Mouse (Mus musculus): ENCODE measurements at regions not wholly inside any gene's neighbourhood (a gene's known extent, or its start where the extent isn't known, plus 50 kb on each side); places are given as distances from the start of the nearest gene placed in this dataset.

DNA sequence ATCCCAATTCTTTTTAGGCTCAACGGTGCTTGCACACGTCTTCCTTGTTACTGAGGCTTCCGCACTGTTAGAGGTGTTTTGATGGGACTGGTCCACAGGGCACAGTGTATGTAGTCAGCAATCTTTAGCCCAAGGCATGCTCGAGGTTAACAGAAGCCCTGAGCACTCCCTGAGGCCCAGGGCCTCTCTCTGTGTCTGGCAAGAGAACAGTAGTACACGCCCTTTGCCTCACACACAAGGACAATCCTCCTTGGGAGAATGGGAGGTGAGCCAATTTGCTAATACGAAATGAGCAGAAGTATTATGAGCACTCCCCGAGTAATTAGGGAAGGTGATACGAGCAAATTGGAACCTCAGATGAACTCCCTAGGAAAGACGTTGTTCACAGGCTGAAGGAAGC lies 136.5 kb upstream of the Arglu1 start:
- DNase-seq, result no peak

DNA sequence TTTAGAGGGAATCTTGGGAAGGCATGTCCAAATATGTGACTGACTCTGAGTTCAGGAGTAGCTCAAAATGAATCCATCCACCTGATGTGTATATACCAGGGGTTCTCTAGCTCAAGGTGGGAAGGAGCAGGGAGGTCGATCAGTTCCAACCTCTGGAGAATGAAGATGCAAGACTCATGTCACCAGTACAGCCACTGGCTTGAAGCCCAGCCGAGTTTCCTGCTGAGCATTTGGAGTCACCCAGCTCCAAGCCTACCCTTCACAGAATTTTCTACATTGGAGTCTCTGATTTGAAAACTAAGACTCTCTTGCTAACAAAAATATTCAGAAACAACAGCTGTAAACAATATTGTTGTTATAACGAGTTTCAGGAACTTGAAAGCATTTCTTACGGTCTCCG lies 134.6 kb upstream of the Arglu1 start:
- DNase-seq, result no peak

DNA sequence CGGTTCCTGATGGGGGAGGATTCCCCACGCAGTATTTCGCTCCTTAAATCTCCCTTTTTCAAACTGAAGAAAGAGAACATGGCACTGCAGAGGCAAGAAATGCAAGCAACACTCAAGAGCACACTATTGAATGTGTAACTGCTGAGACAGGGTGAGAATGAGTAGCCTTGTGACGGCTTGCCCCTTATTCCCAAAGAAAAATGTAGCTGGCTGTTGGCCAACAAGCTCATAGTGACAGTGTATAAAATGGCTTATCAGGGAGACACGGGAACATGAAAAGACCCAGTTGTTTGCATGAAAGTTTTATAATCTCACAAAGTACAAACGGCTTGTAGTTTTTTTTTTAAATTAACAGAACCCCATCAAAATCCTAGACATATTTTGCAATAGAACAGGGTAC lies 130.8 kb upstream of the Arglu1 start:
- DNase-seq, result no peak

DNA sequence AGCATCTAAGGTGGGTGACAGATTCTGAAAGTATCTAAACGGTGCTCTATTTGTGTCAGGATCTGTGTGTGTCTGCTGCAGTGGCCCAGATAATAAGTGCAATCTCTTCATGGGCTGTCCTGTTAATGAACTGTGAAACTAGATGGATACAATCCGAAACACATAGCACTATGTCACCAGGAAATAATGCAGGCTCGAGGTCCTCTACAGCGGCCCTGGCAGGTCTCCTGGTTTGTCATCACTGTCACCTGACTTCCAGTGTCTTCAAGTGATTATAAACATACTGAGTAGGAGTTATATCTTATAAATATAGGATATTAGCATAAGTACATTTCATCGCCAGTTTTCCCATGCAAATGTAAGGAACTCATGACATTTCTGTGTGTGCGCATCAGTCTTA lies 130.3 kb upstream of the Arglu1 start:
- DNase-seq, result no peak

DNA sequence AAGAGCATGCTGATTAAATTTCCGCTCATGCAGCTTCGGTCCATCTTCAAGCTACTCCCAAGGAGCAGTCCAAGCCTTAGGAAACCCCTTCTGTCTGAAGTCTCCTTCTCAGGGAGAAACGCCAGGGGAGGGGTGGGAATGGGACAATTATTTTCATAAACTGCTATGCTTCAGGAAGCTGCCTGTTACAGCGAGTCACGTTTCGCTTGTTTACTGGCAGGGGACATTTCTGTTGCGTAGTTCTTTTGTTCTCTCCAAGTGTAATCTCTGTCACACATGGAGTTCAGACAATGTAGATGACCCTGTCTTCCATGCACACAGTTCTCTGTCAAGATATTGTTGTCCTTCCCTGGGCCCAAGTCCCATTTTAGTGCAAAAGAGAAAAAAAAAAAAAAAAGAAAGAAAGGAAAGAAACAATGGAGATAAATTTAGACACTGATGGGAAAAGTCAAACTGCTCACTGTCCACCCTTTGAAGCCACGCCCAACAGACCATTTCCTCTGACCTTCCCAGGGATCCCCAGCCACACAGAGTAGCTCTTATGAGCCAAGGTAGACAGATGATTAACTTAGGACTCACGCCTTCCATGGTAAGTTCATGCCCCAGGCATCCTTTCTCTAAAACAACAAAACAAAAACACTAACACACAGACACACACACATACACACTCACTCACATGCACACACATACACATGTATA lies 129.1 kb upstream of the Arglu1 start:
- no peak for DNase-seq

DNA sequence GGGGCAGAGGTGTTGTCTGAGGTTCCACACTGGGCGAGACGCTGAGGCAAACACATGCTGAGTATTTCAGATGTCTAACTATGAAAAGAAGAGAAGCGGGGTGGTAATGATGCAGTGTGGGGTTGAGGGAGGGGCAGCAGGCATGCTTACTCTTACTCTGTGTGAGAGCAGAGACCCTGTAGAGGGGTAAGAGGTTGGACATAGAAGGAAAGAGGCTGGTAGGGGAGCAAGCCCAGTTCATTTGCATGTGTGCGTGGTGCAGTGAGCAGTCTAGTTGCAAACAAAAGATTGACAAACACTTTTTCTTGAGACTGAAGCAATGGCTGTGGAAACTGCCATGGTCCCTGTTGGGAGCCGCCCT lies 122.5 kb upstream of the Arglu1 start:
- no peak for DNase-seq

DNA sequence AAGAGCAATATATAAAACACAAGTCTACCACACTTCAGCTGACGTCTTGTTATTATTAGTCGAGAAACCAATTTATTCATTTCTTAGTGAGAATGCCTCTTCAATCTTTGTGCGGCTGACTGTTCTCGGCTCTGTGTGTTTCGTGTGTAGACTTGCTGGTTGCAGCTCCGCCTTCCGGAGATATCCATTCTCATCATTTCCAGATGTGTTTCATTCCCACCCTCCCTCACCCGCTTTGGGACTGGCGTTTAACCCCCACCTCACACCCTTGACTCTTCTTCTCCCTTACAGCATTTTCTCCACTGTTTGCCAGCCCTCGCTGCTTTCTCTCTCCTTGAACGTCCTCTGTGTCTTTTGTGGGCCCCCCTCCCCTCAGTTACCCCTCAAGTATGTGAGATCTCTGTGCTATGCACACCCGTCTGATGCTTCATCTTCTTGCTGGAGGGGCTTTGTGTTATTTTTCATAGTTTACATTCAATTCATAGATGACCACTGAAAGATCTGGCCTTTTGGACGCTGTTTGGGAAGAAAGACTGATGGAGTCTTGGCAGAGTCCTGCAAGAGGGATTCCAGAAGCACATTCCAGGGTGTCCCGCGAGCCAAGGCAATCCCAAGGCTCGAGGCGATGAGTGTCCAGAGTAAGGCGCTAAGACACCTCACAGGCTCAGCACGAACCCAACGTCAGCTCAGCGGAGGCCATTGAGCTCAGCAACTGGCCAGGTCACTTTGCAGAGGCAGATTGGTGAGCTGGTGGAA lies 121.9 kb upstream of the Arglu1 start:
- no peak for DNase-seq

DNA sequence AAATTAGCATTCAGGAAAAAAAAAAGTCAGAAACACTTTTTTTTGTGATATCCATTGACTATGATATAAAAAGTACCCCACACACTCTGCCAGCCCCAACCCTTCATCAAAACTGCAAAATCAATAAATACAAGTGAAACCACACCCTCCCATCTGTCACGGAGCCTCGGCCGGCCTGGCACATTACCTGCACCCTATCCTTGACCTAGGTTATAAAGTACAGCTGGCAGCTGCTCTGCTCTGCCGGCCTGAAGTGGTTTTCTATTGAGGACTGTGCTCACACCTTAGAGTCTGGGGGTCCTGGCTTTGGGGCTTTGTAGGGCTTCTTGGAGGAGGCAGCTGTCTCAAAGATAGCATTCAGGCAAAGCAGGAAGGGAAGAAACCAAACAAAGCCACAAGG lies 120.6 kb upstream of the Arglu1 start:
- no peak for DNase-seq

DNA sequence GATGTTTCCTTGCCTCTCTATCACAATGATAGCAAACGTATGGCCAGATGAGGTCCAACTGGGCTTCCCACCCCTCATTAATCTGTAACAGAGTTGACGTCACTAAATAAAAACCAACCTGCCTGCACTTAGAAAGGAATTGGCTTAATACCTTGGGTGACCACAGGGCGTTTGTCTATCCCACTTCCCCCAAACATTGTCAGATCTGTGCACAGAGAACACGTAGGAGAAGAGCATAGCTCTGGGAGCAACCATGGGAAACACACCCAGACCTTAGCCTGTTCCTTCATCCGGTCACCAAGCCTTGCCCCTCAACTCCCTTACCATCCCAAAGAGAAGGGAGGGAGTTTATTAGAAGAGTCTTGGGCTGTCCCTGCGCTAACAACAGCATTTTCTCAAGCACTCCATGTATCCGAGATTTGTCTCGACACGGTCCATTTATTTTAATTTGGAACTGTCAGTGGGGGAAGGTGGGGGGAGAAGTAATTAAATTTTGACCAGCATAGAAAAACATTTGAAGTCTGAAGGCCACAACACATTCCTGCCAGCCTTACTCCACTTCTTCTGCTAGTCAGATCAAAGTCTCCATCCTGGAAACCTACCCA lies 119.6 kb upstream of the Arglu1 start:
- DNase-seq, result no peak

DNA sequence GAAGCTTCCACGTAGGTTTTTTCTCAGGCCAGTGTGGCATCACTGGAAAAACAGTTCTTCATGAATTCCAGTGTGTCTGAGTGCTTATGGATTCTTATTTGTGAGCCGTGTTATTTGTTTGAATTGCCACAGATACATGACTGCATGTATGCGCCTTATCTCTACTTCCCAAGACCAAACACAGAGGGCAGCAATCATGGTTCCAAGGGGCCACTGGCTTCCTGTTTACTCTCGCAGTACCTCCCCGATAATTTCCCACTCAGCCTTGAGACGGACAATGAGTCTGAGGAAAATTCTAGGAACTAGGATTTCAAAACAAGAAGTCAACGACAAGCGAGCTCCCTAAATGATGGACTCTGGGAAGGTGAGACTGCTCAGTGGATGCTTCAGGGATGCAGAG lies 119.0 kb upstream of the Arglu1 start:
- DNase-seq, result no peak

DNA sequence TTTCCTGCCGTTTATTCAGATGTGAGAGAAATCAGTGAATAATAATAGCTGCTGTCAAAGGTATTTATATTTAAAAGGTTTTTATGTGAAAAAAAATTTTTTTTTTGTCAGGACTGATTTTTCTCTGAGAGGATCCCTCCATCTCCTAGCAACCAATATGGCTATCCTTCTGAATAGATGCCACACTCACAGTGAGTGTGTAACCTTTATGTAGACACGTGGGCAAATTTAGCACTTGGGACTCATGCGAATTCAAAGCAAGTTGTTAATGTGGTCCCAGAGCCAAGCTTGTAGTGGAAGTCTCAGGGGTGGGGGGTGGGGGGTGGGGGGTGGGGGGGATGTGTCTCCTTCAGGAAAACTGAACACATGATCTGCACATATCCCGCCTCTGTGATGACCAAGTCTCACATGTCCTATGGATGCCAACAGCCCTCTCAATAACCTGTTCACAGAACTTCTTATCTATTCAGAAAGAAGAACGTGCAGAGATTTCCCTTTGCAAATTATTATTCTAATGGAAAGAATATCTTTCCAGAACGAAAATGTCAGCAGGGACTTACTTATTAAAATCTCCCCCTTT lies 112.5 kb upstream of the Arglu1 start:
- DNase-seq, result no peak

DNA sequence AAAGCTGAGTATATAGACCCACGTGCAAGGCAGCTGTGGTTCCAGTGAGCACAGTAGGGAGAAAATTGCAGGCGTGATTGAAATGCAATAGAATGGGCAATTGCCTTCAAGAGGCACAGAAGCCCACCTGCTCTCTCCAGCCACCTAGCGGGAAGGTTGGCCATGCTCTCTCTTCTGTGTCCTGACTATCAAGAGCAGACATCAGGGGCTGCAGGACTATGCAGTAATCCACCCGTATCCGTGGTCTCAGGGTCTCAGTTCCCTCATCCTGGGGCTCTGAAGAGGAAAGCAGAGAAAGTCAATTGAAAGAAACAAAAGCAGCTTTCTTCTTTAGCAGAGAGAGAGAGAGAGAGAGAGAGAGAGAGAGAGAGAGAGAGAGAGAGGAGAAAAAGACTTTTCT lies 112.0 kb upstream of the Arglu1 start:
- DNase-seq, result no peak

DNA sequence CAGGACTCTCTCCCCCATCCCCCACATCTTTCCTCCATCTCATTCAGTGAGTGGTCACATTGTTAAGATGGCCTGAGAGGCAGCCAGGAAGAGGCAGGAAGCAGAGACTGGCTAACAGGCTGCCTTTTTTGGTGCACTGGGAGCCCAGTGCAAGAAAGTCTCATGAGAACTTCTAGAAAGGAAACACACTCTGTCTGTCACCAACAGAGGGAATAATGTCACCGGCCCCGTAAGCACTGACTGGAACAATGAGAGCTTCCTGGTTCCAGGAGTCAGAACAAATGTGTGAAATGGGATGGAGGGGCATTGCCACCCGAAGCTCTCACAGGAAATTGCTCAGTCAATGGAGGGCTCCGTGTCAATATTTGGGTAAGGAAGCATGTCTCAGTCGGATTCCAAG lies 111.3 kb upstream of the Arglu1 start:
- no peak for DNase-seq

DNA sequence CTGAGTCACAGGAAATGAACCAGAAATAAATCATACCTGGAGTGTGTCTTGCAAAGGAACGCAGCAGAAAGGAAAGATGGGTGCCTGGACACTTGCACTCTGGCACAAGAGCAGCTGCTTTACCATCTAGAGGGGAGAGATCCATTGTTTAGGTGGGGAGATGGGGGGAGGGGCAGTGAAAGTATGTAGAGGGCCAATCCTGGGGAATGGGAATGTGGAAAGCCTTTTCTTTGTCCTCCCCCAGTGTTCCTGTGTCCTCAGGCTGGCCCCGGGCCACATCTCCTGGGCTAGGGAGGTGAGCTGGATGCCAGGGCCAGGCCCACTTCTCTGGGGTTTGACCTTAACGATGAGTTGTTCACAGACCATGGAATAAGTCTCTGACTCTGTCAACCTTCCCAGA lies 107.2 kb upstream of the Arglu1 start:
- no peak for DNase-seq

DNA sequence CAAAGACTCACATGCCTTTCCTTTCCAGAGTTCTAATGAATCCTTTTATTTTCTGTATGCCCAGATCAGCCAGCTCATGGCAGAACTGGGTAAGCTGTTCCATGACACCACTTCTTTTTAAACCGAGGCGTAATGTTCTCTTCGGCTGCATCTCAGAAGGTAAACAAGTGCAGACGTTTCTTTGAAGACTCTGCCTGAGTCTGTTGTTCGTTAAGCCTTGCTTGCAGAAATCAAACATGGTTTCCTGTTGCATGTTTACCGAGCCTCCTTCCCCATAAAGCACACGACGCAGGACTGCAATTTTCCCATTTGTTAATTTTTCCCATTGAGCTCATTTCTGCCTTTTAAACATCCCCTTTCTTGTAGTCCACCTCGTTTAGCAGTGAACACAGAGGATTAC lies 106.6 kb upstream of the Arglu1 start:
- no peak for DNase-seq

DNA sequence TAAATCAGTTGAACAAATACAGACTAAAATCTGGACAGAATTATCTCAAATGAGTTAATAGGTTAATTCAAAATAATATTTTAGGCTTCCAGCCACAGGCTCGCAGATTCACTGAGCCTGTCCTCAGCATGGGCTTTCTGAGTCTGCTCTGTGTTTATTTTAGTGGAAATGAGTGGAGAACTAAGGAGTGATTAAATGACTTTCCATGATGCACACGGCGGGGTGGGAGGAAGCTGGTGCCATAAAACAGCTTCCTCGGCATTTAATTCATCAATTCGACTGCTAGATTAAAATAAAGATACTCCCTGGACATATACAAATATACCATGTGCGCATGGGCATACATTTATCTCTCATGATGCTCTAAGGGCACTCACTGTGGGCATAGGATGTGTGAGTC lies 104.4 kb upstream of the Arglu1 start:
- no peak for DNase-seq

DNA sequence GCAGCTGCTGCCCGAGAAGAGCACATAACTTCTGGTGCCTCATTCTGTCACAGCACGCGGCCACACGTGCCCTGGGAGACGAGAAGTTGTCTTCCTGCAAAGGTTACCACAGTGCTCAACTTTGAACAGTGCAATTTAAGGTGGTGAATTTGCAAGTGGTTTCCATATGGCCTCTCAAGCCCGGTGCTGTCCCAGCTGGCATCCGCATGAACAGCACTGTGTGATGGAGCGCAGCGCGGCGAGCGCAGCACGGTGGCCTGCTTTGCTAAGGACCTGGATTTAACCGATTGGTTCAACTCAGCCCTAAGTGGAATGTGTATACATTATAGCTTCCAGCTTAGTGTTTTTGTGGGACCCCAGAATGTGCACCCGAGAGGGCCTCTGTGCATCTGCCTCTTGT lies 89.6 kb upstream of the Arglu1 start:
- DNase-seq, result no peak

DNA sequence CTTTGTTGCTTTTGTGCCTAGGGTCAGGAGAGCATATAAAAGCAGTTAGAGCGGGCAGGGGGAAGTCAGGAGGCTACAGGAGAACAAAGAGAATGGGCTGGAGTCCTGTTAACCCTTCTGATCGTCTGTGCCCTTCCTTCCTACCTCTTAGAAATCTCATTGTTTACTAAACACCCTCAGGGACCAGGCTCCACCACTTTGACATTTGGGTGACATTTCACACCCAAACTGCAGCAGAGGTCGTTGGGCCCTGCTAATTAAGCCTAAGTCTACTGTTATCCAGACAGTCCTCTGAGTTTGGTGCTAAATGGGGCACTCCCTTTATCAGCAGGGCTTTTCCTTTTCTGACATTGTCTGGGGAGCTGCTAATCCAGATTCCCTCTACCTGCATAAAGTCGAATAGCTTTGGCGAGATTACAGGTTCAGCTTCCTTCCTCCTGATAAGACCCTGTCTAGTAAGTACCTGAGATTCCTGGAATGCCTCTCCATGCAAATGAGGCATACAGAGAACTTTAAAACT lies 84.2 kb upstream of the Arglu1 start:
- DNase-seq, result no peak

DNA sequence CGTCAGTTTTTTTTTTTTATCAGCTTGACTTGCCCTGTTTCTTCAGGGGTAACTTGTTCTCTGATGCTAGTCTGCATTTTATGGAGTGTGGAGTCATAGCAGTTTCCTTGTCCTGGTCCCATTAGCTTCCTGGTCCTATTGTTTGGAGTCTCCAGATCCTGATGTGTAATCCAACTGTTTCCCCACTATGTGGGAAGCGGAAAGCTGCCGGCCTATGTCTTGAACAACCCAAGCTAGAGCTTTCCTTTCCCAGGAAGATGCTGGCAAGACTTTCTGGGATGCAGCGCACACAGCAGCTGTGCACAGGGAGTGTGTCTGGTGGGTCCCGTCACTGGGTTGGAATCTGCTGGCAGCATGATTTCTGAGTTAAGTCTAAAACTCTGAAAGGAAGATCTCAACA lies 82.1 kb upstream of the Arglu1 start:
- no peak for DNase-seq

DNA sequence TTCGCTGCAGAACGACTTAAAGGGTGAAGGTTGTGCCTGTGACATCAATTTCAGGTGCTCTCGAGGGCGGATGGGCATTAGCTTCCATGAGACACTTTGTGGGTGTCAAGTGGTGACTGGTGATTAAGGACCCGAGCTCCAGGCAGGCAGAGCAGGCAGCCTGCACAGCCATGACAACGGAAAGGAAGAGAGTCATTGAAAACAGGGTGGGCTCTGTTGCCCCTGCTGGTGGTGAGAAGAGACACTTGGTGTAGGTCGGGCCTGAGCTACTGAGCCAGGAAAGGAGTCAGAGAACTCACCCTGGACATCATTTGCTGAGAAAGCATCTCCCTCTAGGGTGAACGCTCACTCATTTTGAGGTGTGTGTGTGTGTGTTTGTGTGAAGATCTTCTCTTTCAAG lies 80.1 kb upstream of the Arglu1 start:
- DNase-seq, result no peak

DNA sequence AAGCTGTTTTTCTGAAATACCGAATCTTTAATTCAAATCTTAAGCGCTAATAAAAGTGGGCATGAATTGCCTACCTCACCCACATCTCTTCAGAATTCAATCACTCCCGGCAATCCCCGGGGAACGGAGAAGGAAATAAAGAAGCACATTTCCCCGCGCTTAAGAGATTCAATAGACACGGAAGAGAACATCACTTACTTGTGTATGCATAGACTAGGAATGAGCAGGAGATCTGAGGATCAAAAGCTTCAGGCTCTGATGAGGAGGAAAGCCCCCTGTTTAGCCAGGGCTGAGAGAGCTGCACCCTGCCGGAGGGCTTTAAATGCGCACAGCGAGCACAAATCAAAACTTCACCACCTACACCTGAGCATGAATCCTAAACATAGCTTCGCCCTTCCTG lies 72.0 kb upstream of the Arglu1 start:
- DNase-seq, result no peak

DNA sequence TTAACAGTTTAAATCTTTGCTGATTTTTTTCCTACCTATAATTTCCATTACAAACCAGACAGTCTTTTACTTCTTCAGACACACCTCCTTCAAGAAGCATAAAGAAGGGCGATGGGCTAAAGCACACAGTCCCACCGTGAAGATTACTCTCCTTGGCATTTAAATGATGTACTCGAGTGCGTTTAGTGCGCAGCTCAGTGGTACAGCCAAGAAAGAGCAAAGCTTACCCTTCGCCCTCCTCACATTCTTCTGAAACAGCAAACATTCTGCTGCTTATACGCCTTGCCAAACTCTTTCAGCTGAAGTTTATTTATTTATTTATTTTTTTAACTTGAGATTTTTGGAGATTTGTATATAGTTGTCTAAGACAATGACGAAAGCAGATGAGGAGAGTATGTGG lies 68.0 kb upstream of the Arglu1 start:
- DNase-seq, result no peak

DNA sequence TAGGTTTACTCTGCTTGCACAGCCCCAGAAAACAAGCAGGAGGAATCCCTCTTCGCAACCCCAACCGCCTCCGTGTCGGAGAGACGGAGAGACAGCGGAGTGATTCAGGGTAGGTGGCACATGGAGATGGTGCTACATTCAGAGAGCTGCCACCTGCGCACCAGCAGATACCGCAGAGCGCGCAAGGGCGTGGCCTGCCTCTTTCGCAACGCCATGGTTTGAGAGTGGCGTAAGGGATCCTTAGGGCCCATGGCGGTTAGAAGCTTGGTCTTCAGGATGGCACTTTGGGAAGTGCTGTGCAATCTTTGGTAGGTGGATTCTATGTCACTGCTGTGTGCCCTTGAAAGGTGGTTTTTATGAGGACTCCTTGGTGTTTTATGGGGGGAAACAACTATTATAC lies 60.9 kb upstream of the Arglu1 start:
- DNase-seq, result no peak

DNA sequence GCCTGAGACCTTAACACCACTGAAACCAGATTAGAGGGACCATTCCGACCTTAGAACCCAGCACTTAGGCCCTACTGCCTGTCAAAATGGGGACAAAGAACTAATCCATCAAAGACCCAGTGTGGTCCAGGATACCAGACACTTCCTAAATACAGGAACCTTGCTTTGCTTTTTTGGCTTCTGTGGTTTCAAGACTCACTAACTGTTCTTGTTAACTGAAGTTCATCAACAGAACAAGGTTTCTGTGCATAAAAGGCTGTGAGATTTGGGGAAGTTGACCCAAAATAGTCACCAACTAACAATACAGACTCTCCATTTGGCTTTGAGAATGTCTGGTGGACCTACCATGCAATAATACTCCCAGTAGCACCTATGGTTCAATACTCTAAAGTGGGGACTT lies 56.4 kb upstream of the Arglu1 start:
- DNase-seq, result no peak

Measured in right cerebral cortex, postnatal 4 days (tissue).